Mouse (Mus musculus) granulocyte monocyte progenitor cell, adult 5-6 weeks (primary cell): ENCODE results near the gene Capg. TPM values are rescaled to one million over a fixed set of nuclear protein-coding genes. Genes with fewer than 3 reads are reported as not detected.
"Not testable (repeated sequence)": the region's sequence is repeated elsewhere in the genome, so short reads cannot be mapped to it uniquely, and the experiment has no call there.

Experiments
- ATAC-seq: replicated peaks from 2 replicates; pipeline ENCODE4 v1.8.0; 2016; ENCODE audit warnings: mild to moderate bottlenecking, moderate TSS enrichment, inconsistent platforms; ENCODE audit not compliant: poor library complexity, severe bottlenecking
- total RNA-seq, 2 experiments: library from RNA; stranded (forward) in 1 of 2; stranded (reverse) in 1 of 2; fragments of 200-712, 200-1000 nt in 1 of 2; fragments of >200 nt in 1 of 2; fragmentation: Nextera tagmentation in 1 of 2; gene quantifications; 2 replicates each; pipeline ENCODE4 v1.2.3; 2014 to 2017

The Capg gene
- total RNA-seq, 2 experiments from 2014 or later, result 32.4 to 56.6 TPM

DNA sequence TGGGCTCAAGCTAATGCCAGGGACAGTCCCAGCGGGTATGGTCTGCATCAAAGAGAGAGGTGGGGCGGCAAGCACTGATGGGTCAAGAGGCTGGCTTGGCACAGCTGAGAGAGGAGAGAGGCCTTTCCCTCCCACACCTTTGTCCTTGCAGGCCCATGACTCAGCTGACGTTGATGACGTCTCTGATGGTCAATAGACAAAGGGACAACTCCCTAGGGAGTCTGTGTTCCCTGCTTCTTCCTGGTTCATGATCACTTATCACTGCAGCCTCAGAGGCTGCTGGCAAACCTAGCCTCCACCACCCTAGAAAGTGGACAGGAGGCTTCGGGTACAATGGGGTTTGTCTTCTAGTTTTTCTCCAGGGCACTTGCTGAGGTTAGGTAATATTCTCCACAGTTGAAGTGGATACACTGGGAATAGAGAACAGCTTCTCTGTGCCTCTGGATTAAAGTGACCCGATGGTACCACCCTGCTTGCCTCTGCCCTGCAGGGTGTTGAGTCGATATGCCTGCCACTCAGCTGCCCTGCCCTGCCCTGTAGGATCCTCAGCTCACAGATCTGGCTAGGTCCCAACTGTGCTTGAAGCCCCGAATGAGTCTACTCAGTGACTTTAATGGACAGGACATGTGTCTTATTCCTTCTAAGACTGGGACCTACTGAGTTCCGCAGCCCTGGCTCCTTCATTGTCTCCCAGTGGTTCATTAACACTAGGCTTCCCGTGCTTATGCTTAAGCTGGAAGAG is 15.6 kb upstream of the Capg start:
- ATAC-seq, result no peak

DNA sequence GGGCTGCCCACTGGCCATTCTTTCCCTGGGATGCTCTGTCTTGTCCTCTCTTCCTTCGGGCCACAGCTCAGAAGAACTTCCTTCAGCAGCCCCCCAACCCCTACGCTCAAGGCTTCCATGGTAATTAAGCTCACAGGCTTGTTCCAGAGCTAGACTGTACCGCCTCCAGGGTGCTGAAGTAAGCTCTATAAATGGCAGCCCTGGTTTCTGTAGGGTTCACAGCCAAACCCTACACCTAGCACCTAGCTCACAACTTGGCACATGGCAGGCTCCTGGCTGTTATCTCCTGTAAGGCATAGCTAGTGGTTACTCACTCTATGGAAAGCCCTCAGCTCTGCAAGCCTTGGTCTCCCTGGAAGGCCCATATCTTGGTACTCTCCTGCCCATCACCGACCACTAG is 11.6 kb upstream of the Capg start:
- no peak for ATAC-seq

DNA sequence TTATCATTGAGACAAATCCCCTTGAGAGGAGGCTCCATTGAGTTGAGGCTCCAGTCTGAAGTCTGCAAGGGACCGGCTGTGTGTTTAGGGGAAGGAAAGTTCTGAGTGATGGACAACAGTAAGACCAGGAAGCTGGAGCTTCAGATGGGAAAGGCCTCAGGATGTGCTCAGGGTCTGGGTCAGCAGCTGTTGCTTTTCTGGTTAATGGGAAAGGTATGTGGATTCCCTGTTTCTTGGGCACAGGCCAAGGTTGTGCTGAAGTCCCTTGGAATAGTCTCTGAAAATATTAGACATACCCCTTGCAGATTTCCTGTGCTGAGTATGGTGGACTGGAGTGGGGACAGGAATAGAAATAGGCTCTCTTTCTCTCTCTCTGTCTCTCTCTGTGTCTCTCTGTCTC is 10.6 kb upstream of the Capg start:
- not testable (repeated sequence) for ATAC-seq

DNA sequence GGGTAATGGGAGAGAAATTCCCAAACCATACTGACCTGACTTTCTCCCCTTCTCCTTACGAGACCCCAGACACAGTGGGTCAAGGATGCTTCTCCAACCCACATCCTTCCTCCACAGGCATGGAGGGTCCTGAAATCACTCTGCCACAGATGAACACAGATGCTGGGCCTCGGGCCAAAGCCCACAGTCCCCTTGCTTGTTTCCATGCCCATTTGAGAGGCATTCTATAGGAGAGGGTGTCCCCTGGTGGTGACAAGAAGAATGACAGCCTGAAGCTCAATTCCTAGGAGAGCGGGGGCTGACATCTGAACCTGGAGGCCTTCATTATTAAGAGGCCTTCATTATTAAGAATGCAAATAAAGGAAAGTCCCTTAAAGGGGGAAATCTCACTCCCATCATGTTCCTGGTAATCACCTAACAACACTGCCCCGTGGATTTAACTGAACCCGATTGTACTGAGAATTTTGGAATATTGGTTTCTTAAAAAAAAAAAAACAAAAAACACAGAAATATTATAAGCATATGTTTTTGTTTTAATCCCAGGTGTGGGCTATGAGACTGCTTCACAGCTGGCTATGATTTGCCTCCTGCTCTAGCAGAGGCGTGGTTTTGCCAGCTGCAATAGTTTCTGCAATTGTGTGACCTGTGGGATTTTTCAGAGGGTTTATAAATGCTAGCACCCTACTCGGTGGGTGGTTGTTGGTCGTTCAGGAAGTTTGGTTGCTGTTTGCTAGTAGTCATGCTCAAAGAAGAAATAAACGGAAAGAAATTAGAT is 10.0 kb upstream of the Capg start:
- peak; percentile 75 for ATAC-seq

DNA sequence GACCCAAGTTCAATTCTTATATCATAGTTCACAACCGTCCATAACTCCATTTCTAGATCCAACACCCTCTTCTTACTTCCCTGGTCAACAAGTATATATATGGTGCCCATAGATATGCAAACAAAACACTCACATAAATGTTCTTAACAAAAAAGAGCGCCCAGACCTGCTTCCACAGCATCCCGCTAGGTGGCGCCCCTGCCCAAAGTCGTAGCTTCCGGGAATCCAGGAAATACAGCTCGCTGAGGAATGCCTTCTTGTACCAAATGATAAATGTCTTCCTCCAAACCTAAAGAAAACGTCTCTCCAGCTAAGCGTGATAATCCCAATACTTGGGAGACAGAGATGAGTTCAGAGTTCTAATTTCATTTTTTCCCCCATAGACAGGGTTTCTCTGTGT is 9.0 kb upstream of the Capg start:
- ATAC-seq, result peak; percentile 45

DNA sequence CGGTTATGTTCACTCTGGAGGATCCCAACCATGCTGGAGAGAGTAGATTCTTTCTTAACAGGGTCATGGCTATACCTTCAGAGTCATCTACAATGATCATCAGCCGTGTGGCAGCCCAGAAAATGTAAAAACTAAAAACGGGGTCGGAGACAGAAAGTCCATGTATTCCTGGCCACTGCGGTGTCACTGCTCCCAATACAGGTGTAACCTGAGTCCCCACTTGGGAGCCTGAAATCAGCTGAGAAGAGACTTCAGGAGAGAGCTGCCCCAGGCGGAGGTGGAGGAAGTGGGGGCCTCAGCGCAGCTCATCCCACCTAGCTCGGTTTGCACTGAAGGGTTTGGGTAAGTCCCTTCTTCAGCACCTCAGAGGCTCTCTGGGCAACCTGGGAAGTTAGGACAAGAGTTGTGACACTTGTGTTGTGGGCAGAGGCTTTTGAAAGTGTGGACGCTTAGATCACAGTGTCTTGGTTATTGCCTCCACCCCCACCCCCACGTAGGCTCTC is 6.1 kb upstream of the Capg start:
- ATAC-seq, result peak; percentile 8

DNA sequence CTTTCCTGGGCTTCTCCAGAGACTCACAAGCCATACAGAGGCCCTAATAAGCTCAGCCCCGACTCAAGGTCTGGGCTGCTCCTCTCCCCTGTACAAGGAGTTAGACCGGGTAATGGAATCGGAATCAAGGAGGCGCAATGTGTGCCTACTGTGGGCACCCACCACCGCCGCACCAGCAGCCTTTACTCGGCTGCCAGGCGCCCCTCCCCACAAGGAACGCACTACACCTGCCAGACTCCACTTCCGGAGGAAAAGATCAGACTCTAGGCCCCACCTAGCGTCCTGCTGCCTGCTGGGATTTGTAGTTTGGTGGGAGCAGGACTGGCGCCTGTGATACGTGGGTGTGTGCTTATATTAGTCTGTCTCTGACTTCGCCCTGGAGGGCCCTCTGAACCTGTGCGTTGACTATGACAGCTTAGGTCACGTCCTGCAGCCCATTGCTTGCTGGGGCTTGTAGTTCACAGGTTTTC is 5.6 kb upstream of the Capg start:
- ATAC-seq, result peak; percentile 87

DNA sequence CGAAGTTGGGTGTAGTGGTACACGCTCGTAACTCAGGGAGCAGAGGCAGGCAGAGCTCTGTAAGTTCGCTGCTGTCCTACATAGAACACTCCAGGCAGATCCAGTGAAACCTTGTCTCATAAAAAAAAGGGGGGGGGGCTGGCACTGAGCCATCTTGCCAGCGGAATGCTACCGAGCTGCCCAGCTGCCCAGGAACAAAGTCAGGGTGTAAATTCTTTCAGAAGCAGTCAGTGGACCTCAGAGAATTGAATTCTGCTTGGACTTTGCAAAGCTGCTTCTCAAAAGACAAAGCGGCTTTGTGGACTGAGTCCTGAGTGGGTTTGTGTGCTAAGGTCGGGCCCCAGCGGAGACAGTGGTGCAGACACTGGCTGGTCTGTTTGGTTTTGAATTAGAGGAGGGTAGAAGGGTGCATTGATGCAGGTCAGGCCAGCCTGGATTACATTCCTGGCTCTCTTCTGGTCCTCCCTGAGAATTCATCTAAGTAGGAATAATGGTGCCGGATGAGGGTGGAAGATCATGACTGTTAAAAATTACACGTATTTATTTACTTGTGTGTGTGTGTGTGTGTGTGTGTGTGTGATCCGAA is 833 bp upstream of the Capg start:
- ATAC-seq, result no peak

DNA sequence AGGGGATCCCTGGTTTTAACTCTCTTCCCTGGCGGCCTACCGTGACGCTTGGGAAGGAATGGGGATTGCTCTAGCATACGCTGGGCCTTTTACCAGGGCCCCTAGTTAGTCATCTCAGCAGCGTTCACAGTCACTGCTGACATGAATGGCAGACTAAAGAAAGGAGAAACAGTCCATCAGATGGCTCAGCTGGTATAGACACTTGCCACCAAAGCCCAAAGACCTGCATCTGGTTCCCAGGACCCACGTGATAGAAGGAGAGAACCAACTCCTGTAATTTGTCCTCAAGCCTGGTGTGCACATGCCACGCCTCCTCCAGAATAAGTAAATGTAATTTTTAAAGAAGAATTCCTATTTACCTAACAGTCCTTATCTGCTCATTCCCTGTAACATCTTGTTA is 1.2 kb downstream of the Capg start:
- ATAC-seq, result no peak

DNA sequence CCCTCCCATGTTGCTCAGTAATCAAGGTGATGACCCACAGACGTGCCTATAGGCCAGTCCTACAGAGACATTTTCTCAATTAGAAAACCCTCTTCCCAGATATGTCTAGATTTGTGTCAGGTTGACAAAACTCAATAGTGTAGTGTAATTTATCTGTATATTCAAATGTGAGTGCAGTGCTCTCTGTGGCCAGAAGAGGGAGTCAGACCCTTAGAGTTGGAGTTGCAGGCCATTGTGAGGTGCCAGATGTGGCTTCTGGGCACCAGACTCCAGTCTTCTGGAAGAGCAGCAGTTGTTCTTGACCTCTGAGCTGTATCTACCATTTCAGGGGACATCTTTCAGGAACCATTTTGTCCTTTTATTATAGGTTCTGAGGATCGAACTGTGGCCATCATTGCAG is 2.9 kb downstream of the Capg start:
- no peak for ATAC-seq

DNA sequence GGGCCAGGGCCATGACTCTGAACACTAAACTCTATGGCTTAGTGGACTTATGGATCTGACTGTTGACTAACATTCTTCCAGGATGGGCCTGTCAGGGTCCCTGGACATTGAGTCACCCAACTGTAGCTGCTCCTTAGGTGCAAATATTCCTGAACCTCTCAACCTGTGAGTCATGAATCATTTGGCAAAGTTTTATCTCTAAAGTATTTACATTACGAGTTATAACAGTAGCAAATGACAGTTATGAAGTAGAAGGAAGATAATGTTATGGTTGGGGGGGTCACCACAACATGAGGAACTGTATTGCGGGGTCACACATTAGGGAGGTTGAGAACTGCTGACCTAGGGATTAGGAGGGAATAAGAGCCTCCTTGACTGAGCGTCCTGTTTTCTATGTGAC is 3.7 kb downstream of the Capg start:
- ATAC-seq, result no peak

DNA sequence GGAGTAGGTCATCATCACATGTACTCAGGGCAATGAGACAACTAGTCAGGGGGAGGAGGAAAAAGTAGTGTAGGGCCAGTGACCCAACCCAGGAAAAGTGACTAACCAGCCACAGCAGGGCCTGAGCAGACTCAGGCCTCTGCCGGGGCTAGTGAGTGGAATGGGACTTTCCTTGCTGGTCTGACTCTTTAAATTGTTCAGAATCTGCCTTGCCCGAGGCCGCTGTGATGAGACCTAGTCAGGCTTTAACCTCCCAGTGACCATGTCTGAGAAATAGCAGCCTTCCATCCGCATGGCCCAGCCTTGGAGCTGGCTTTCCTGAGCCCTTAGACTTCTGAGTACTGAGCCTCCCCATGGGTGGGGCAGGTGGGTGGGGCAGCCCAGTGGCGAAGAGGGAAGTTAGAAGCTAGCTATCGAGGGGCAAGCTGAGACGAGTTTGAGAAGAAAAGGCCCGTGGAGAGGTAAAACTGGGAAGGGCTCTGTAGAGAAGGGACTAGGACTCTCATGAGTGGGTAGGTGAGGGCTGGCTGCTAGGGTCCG is 4.9 kb downstream of the Capg start:
- ATAC-seq, result peak; percentile 33

DNA sequence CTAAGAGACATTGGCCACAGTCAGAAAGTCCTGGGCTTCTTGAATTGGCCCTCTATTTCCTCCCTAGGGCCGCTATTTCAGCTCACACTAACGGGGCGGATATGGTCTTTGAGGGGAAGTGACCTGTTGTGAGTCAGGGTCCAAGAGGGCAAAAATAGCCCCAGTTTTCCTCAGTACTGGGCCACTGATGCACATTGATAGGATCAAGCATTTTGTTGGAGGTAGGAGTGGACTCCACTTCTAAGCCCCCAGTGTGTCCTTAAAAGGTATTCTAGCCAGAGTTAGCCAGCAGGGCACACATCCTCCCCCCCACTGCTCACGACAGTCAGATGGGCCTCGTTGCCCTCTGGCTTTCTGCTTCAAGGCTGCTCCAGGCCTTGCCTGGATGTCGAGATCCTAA is 5.8 kb downstream of the Capg start:
- no peak for ATAC-seq

DNA sequence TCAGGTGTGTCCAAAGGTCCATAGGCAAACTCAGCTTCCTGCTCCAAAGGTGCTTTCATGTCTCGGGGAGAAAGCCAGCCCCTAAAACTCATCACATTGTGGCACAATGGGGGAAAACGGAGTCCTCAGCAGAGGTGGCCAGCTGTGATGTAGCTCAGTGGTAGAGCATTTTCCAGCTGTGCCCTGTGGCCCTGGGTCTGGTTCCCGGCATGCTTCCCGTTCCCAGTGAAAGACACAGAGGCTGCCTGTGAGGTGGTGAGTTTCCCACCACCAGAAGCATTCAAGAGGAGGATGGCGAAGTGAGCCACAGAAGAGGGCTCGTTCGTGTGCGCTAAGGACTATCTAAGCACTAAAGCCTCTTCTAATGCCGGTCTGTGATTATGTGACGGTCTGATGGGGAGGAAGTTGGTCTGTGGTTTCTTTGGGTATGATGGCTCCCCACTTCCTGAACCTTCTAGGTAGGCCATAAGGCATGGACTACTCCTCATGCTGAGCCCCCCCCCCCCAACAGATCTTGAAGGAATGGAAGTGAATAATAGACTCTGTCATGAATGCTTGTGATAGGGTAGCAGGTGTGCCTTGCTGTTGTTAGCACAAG is 6.4 kb downstream of the Capg start:
- peak; percentile 40 for ATAC-seq

DNA sequence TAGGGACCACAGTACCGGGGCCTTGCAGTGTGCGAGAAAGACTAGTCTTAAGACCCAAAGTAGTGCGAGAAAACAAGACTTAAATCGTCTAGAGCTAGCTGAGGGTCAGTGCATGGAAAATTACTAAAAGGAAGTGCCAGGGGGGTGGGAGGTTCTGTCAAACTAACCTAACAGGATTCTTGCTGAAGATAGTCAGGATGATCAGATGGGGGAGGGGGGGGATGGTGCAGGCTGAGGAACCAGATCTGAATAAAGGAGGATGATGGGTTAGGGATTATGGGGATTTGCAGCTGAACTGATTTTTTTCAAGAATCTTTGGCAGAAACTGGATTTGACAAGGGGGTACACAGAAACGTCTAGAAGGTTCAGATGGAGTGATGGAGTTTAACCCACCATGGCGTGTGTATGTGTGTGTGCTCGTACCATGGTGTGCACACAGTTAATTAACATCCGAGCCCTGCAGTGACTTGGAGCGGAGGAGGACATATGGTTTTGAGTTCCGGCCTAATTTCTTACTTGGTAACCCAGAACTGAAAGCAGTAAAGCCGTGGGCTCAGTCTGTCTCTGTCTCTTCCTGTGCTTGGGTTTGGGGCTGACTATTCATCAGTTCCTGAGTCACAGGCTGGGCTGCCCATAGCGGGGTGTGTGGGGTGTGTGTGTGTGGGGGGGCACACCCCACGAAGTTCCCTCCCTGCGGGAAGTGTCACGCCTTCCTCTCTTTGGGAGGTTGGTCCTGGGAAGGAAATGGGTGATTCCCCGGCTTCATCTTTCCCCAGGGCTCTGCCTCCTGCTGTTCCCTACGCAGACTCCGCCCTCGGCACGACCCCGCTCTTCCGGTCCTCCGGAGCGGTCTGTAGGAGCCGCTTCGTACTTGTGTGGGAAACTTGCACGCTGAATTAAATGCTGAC is 8.2 kb downstream of the Capg start:
- peak; percentile 76 for ATAC-seq

DNA sequence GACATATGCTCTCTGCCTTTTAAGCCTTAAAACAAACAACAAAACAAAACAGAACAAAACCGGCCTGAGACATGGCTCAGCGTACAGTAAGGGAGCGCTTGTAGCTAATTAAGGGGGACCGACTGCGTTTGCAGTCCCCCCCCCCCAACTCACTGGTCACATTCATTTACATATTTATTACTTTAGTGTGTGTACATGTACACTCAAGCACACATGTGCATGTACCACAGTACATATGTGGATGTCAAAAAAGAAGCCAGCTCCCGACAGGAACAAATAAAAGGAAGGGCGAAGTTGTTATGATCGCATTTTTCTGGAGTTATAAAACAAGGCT is 8.9 kb downstream of the Capg start:
- no peak for ATAC-seq

DNA sequence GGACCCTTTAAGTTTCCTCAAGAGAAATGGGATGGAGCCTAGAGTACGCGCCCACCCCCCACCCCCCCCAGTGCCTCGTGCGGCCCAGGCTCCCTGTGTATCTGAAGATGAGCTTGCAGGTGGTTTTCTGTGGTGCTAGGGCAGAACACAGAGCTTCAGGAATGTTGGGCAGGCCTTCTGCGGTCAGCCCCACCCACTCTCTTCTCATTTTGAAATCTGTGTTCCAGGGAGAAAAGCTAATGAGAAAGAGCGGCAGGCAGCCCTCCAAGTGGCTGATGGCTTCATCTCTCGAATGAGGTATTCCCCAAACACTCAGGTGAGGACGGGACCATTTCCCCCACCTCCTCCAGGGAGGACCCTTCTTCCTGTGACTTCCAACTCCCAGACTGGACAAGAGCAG is 16.6 kb downstream of the Capg start:
- ATAC-seq, result no peak

DNA sequence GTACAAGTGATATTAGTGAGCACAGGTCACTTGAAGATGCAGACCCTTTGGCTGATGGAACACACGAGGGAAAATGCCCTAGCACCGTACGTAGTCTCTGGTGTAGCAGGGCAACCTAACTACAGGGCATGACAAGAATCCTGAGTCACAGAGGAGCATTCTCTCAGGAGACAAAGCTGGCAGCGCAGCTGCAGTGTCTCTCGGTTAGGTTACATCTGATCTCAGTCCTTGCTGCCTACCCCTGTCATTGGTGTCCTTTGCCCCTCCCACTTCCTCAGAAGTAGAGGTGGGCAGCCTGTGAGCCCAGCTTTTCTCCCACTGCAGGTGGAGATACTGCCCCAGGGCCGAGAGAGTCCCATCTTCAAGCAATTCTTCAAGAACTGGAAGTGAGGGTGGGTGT is 18.3 kb downstream of the Capg start:
- ATAC-seq, result no peak

DNA sequence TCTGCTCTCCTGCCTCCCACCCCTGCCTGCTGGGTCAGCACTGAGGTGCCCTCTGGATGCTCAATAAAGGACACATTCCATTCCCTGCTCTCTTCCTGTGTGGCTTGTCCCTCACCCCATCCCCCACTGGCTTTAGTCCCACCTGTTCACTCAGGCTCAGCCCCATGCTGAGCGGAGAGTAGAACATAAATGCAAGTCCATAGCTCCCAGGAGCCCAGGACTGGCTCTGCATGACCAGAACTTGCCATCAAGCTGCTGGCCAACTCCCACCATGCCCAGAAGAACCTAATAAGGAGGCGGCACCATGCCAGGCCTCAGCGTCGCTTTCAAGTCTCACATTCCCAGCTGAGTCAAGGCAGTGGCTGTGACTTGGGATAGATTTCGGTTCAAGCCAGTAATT is 18.7 kb downstream of the Capg start:
- ATAC-seq, result no peak

DNA sequence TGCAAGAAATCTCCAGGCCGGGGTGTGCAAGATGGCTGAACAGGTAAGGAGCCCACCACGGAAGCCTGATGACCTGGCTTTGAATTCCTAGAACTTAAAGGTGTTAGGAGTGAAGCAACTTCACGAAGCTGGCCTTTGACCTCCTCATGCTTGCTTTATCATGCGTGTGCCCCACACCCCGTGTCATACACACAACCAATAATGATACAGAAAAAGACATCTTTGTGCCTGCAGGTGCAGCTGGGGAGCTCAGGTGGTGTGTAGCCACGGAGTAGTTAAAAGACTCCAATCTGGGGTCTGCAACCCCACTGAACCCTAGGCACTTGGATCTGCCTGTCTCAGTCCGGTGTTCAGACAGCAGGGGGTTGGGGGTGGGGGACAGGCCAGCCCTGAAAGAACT is 21.3 kb downstream of the Capg start:
- no peak for ATAC-seq
